Mouse (Mus musculus) testis, adult 2 months (tissue): Measurements from ENCODE around the gene Adcy10.

ENCODE experiments used
- CTCF ChIP-seq: fragments of 200-500 bp; IDR thresholded peaks from 2 replicates; pipeline ENCODE4 v1.5.1; 2012; ENCODE audit warnings: low read depth, mild to moderate bottlenecking, inconsistent platforms, low read length, moderate library complexity; ENCODE audit not compliant: control insufficient read depth, insufficient read depth, insufficient replicate concordance
- POLR2A ChIP-seq: fragments of 200-500 bp; IDR thresholded peaks from 2 replicates; pipeline ENCODE4 v1.6.1; 2012; ENCODE audit warnings: low read depth, mild to moderate bottlenecking, inconsistent platforms, low read length, moderate library complexity; ENCODE audit not compliant: control insufficient read depth

- TF ChIP-seq CTCF (no peak), POLR2A (no peak)
Observed at GRCm38 (mm10) chr1:165603218-165603617, 118.2 kb downstream of the Adcy10 start.
